Mouse (Mus musculus) adipocyte (in vitro differentiated cells): ENCODE data around the gene Hipk2.

Experiments used
- DNase-seq: peaks from one replicate; pipeline ENCODE4 v3.0.0-alpha.2; 2016; ENCODE audit warnings: low spot score

The Hipk2 gene

GRCm38 (mm10) chr6:38829452-38829851 is 46.5 kb downstream of the Hipk2 start:
- no peak for DNase-seq

GRCm38 (mm10) chr6:38828211-38828610 is 47.8 kb downstream of the Hipk2 start:
- DNase-seq = no peak

GRCm38 (mm10) chr6:38827435-38827834 is 48.5 kb downstream of the Hipk2 start:
- DNase-seq = no peak

- no peak for DNase-seq
These were observed 49.1 kb downstream of the Hipk2 start for GRCm38 (mm10) chr6:38826857-38827256.

- peak; percentile 47 for DNase-seq
These were observed 50.1 kb downstream of the Hipk2 start for GRCm38 (mm10) chr6:38825886-38826285.

- no peak for DNase-seq
These were observed 52.1 kb downstream of the Hipk2 start for GRCm38 (mm10) chr6:38823827-38824226.

- no peak for DNase-seq
These were observed 52.8 kb downstream of the Hipk2 start for GRCm38 (mm10) chr6:38823164-38823563.

- no peak for DNase-seq
These were observed 54.3 kb downstream of the Hipk2 start for GRCm38 (mm10) chr6:38821686-38822085.

GRCm38 (mm10) chr6:38820862-38821261 is 55.1 kb downstream of the Hipk2 start:
- no peak for DNase-seq

- DNase-seq = no peak
These were observed 59.7 kb downstream of the Hipk2 start for GRCm38 (mm10) chr6:38816216-38816615.

- no peak for DNase-seq
These were observed 60.4 kb downstream of the Hipk2 start for GRCm38 (mm10) chr6:38815582-38815981.

- no peak for DNase-seq
These were observed 61.3 kb downstream of the Hipk2 start for GRCm38 (mm10) chr6:38814690-38815089.

GRCm38 (mm10) chr6:38811459-38812145 is 64.4 kb downstream of the Hipk2 start:
- peak; percentile 86 for DNase-seq

- DNase-seq = no peak
These were observed 65.9 kb downstream of the Hipk2 start for GRCm38 (mm10) chr6:38810121-38810475.

GRCm38 (mm10) chr6:38809396-38810120 is 66.4 kb downstream of the Hipk2 start:
- no peak for DNase-seq

- DNase-seq = peak; percentile 67
These were observed 67.6 kb downstream of the Hipk2 start for GRCm38 (mm10) chr6:38808317-38808716.

- DNase-seq = no peak
These were observed 69.0 kb downstream of the Hipk2 start for GRCm38 (mm10) chr6:38806963-38807445.

GRCm38 (mm10) chr6:38805612-38806011 is 70.4 kb downstream of the Hipk2 start:
- no peak for DNase-seq

GRCm38 (mm10) chr6:38801252-38801651 is 74.7 kb downstream of the Hipk2 start:
- DNase-seq = no peak

GRCm38 (mm10) chr6:38797548-38797947 is 78.4 kb downstream of the Hipk2 start:
- no peak for DNase-seq

- no peak for DNase-seq
These were observed 79.0 kb downstream of the Hipk2 start for GRCm38 (mm10) chr6:38796993-38797392.

GRCm38 (mm10) chr6:38796388-38796787 is 79.6 kb downstream of the Hipk2 start:
- DNase-seq = no peak

GRCm38 (mm10) chr6:38795096-38795816 is 80.7 kb downstream of the Hipk2 start:
- DNase-seq = no peak
